Mouse (Mus musculus) layer of hippocampus, postnatal 14 days (tissue): Measurements from ENCODE around the gene Alg13. TPM values are rescaled to one million over a fixed set of nuclear protein-coding genes. Genes with fewer than 3 reads are reported as not detected.
A peak's percentile ranks its signal among the peaks of the same experiment; 100 is the strongest.

Source experiments
- DNase-seq, 2 experiments: peaks; one replicate each; pipeline ENCODE4 v3.0.0; 2021 to 2022; ENCODE audit warnings: low spot score in 2 of 2, mixed read lengths in 1 of 2
- long read RNA-seq, 2 experiments: library from polyadenylated mRNA; stranded (forward); transcript quantifications; one replicate each; pipeline ENCODE4 v2.0.0; 2021
- total RNA-seq, 2 experiments: library from RNA; stranded (reverse); gene quantifications; 2 replicates each; pipeline ENCODE4 v1.2.3; 2021

The Alg13 gene
- total RNA-seq = 10 to 100 TPM in 1 of 2 experiments, 1 to 10 TPM in 1; 9.9 to 17.0 TPM
- long read RNA-seq, experiment 1, partial matches to known transcripts = 1 of 6 reads
- long read RNA-seq, experiment 1, other reads (novel, unspliced or antisense) = 1 of 6 reads
- long read RNA-seq, experiment 2, partial matches to known transcripts = 1 of 2 reads
- long read RNA-seq, experiment 2, other reads (novel, unspliced or antisense) = 0 of 2 reads

- peak; percentile 74 to 83 for DNase-seq
These were observed at the start of gene Alg13 for GRCm38 (mm10) chrX:144317548-144318163. Alg13 (plus strand) TSS chrX:144317804.

- DNase-seq = no peak
These were observed 49.0 kb upstream of the Alg13 start for GRCm38 (mm10) chrX:144268606-144269005.

GRCm38 (mm10) chrX:144301476-144301875 lies 16.1 kb upstream of the Alg13 start:
- peak in 1 of 2 experiments; percentile 34 for DNase-seq

DNA sequence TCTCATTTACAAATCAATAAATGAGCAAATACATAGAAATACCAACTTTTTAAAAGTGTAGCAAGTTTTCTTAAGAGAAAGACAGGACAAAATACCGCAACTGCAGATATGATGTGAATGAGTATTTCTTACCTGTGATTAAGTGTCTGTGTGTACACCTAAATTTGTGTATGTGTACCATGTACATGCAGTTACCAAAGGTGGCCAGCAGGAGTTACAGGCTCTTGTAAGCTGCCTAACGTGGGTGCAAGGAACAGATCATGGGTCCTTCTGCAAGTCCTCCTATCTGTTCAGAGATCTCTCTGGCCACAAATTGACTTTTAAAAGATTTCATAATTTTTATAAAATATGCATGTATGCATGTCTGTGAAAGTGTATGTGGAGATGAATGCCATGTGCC lies 11.9 kb upstream of the Alg13 start:
- no peak for DNase-seq

GRCm38 (mm10) chrX:144314041-144314440 lies 3.6 kb upstream of the Alg13 start:
- no peak for DNase-seq

DNA sequence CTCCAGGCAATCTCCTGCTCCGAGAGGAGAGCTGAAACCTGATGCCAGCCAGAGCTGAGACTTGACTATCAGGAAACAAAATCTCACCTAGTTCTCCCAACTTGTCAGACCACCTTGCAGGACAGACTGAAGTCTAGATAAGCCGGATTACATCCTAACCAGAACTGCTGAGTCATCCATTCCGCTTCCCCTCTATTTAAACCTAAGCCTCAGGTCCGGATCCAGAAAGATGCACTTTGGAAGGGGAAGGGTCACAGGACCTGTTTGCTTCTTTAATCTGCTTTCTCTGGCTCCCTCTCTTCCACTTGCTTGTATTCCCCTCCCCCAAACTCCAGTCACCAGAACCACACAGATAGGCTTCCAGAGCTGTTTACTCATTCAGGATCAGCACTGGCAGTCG lies 2.6 kb upstream of the Alg13 start:
- DNase-seq = no peak

- DNase-seq = no peak
These were observed 1.6 kb upstream of the Alg13 start for GRCm38 (mm10) chrX:144316004-144316403.

GRCm38 (mm10) chrX:144318164-144318979 lies 768 bp downstream of the Alg13 start:
- peak in 1 of 2 experiments; percentile 5 for DNase-seq

GRCm38 (mm10) chrX:144319366-144319765 lies 1.8 kb downstream of the Alg13 start:
- no peak for DNase-seq

DNA sequence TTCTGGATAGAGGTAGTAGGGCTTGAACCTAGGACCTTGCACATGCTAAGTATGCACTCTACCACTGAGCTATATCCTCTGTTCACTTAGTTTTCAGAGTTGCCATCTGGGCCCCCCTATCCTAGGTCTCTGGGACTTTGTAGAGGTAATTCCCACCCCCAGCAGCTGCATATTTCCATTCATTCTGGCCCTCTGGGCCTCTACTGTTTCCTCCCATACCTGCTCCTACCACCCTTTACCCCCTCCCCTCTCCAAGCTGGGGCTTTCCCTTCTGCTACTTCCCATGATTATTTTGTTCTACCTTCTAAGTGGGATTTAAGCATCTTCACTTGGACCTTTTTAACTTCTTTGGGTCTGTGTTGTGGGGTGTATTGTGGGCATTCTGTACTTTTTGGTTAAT lies 7.8 kb downstream of the Alg13 start:
- no peak for DNase-seq

- no peak for DNase-seq
These were observed 17.9 kb downstream of the Alg13 start for GRCm38 (mm10) chrX:144335332-144336015.

DNA sequence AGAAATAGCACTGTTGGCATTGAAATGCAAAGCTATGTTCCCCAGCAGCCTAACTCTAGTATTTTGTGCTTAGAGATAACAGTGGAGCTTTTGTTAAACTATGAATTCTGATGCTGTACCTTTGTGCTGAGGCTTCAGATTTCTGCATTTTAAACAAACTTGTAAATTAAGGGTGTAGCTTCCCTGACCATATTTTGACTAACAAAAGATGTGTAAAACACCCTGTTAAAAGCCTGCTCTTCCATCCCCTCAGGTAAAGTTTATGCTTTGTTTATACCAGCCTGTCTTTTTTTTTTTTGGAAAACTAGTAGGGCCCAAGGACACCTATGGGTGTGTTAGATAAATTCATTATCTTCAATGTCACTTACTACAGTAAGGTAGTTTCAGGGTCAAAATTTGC lies 20.3 kb downstream of the Alg13 start:
- DNase-seq = no peak

DNA sequence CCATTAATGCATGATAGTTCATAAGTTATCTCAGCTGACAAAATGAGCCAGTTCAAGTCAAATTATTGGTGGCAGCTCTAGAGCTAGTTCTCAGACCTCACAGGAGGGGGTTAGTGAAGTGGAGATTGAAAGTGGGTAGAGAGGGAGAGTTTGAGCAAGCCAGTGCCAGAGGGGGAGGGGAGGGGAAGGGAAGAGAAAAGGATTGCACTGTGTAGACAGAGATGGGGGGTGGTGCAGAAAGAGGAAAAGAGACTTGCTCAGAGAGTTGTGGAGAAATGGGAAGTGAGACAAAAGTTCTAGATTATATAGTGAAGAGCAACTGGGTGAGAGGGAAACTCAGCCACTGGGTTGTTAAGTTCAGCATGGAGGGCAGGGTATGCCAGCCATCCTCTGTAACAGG lies 20.8 kb downstream of the Alg13 start:
- DNase-seq = no peak

DNA sequence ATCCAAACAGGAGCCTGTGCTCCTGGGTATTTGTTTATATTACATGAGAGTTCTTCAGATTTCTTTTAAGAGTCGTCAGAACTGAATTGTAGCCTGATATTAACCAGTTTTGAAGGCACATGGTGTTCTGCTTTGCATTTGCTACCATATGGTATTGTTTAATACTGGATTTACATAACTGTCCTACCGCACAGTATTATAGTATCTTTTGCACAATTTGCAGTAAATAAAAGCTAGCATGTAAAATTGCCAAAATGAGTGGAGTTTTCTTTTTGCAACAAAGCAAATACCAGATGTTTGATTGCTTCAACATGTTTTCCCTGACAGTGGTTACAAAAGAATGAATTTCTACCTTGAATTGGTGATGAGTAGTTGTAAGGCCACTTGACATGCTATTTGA lies 56.6 kb downstream of the Alg13 start:
- DNase-seq = no peak

- DNase-seq = peak; percentile 33 to 55
These were observed 85.9 kb downstream of the Alg13 start for GRCm38 (mm10) chrX:144403526-144403925.

GRCm38 (mm10) chrX:144408036-144408435 lies 90.4 kb downstream of the Alg13 start:
- DNase-seq = no peak

GRCm38 (mm10) chrX:144420259-144420658 lies 102.7 kb downstream of the Alg13 start:
- no peak for DNase-seq

DNA sequence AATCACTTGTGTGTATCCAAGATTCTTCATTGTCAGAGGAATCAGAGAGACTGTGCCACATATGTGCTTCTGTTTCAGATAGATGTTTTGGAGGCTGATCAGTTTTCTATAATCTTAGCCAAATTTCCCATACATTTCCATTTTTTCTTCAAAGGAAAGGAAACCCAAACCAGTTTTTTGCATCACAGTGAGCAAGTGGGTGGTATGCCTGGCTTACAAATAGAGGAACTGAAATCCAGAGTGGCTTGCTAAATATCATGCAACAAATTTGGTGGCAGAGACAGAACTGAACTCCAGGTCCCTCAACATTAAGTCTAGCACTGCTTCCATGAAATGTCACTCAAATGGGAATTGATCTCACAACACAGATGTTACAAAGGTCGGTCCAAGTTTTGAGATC lies 103.5 kb downstream of the Alg13 start:
- no peak for DNase-seq

- DNase-seq = no peak
These were observed 106.2 kb downstream of the Alg13 start for GRCm38 (mm10) chrX:144423848-144424247.
